Mouse (Mus musculus) MEL (cell line): Measurements from ENCODE around the gene Aen.

Source experiments
- CHD2 ChIP-seq: IDR thresholded peaks from 2 replicates; pipeline ENCODE4 v1.6.1; 2011; ENCODE audit warnings: low read length, improper control_type of control experiment
- CTCF ChIP-seq, 3 experiments: IDR thresholded peaks in 2 of 3; conservative IDR thresholded peaks in 1 of 3; 2 replicates each; pipeline ENCODE4 v1.5.1; 2011 to 2012; ENCODE audit warnings: low read length in 3 of 3, low read depth in 2 of 3, mild to moderate bottlenecking in 2 of 3, improper control_type of control experiment in 1 of 3, inconsistent platforms in 1 of 3, mixed read lengths in 1 of 3, moderate library complexity in 1 of 3; ENCODE audit not compliant: control insufficient read depth in 1 of 3, insufficient read depth in 1 of 3, poor library complexity in 1 of 3, severe bottlenecking in 1 of 3
- EP300 ChIP-seq, 2 experiments: IDR thresholded peaks; 2 replicates each; pipeline ENCODE4 v1.6.1; 2011; ENCODE audit warnings: improper control_type of control experiment in 2 of 2, low read length in 2 of 2, low read depth in 1 of 2, mild to moderate bottlenecking in 1 of 2
- ETS1 ChIP-seq: IDR thresholded peaks from 2 replicates; pipeline ENCODE4 v1.6.1; 2012; ENCODE audit warnings: low read depth, mild to moderate bottlenecking, inconsistent platforms, low read length, improper control_type of control experiment, moderate library complexity
- GABPA ChIP-seq: IDR thresholded peaks from 2 replicates; pipeline ENCODE4 v1.6.1; 2012; ENCODE audit warnings: low read depth, mild to moderate bottlenecking, inconsistent platforms, low read length, improper control_type of control experiment, moderate library complexity
- SIN3A ChIP-seq: IDR thresholded peaks from 2 replicates; pipeline ENCODE4 v1.6.1; 2012; ENCODE audit warnings: low read length, improper control_type of control experiment, inconsistent platforms
- ZC3H11A ChIP-seq: IDR thresholded peaks from 2 replicates; pipeline ENCODE4 v1.6.1; 2012; ENCODE audit warnings: low read depth, mild to moderate bottlenecking, inconsistent platforms, low read length, improper control_type of control experiment

GRCm38 (mm10) chr7:78886496-78886895 is 9.2 kb upstream of the Aen start:
- TF ChIP-seq CTCF (IDR thresholded peaks at IDR 0.05 in 2 of 3, conservative IDR thresholded peaks at IDR 0.05 in 1 of 3; ENCODE audit: control insufficient read depth in 1 of 3, insufficient read depth in 1 of 3, low read depth in 2 of 3, low read length in 3 of 3, poor library complexity in 1 of 3, severe bottlenecking in 1 of 3): no peak
- no peak for TF ChIP-seq ETS1
- TF ChIP-seq SIN3A: no peak
- TF ChIP-seq ZC3H11A: no peak
- no peak for TF ChIP-seq EP300 (IDR thresholded peaks at IDR 0.05; ENCODE audit: low read depth in 1 of 2, low read length in 2 of 2)
- TF ChIP-seq CHD2: no peak
- TF ChIP-seq GABPA: no peak
